Mouse (Mus musculus) ES-E14 (cell line): ENCODE measurements at regions not wholly inside any gene's neighbourhood (a gene's known extent, or its start where the extent isn't known, plus 50 kb on each side); places are given as distances from the start of the nearest gene placed in this dataset.

Experiments
- DNase-seq: peaks from one replicate; pipeline ENCODE4 v3.0.0-alpha.2; 2013; ENCODE audit warnings: low read depth, low spot score
- H3K27ac ChIP-seq: 2 replicates; pipeline ENCODE4 v1.5.1; 2012; ENCODE audit warnings: low read depth, mild to moderate bottlenecking, low read length, moderate library complexity, mixed read lengths; ENCODE audit not compliant: poor library complexity, insufficient read depth, severe bottlenecking
- H3K36me3 ChIP-seq: 2 replicates; pipeline ENCODE4 v1.6.1; 2012; ENCODE audit warnings: mild to moderate bottlenecking, low read length, moderate library complexity, mixed read lengths; ENCODE audit not compliant: control insufficient read depth, poor library complexity, insufficient read depth, severe bottlenecking
- H3K4me1 ChIP-seq, 2 experiments: fragments of 150-350 bp in 1 of 2; sonication (generic) in 1 of 2; 2 replicates each; pipeline ENCODE4 v1.6.1; 2012; ENCODE audit warnings: low read length in 2 of 2, mild to moderate bottlenecking in 1 of 2, mixed read lengths in 1 of 2; ENCODE audit not compliant: control insufficient read depth in 2 of 2, insufficient read depth in 2 of 2, poor library complexity in 1 of 2
- H3K4me3 ChIP-seq, 2 experiments: fragments of 150-350 bp in 1 of 2; sonication (generic) in 1 of 2; 2 replicates each; pipeline ENCODE4 v1.5.1; 2012; ENCODE audit warnings: low read length in 2 of 2, low read depth in 1 of 2, mild to moderate bottlenecking in 1 of 2, mixed read lengths in 1 of 2; ENCODE audit not compliant: insufficient read depth in 1 of 2, poor library complexity in 1 of 2, severe bottlenecking in 1 of 2
- H3K9ac ChIP-seq: 2 replicates; pipeline ENCODE4 v1.6.1; 2012; ENCODE audit warnings: low read depth, mild to moderate bottlenecking, low read length, mixed read lengths; ENCODE audit not compliant: poor library complexity, insufficient read depth, severe bottlenecking
- H3K9me3 ChIP-seq: fragments of 150-350 bp; sonication (generic); 2 replicates; pipeline ENCODE4 v1.6.1; 2012; ENCODE audit warnings: low read depth, mild to moderate bottlenecking, low read length; ENCODE audit not compliant: control insufficient read depth, insufficient read depth
- CHD2 ChIP-seq: IDR thresholded peaks from 2 replicates; pipeline ENCODE4 v1.6.1; 2014; ENCODE audit warnings: mild to moderate bottlenecking, low read depth, low read length, inconsistent platforms
- HCFC1 ChIP-seq: IDR thresholded peaks from 2 replicates; pipeline ENCODE4 v1.6.1; 2012; ENCODE audit warnings: low read length, inconsistent platforms, borderline replicate concordance; ENCODE audit not compliant: insufficient read depth
- MAFK ChIP-seq: IDR thresholded peaks from 2 replicates; pipeline ENCODE4 v1.6.1; 2014; ENCODE audit warnings: mild to moderate bottlenecking, low read depth, low read length, inconsistent platforms; ENCODE audit not compliant: insufficient read depth
- ZC3H11A ChIP-seq: IDR thresholded peaks from 2 replicates; pipeline ENCODE4 v1.6.1; 2012; ENCODE audit warnings: low read depth, mild to moderate bottlenecking, inconsistent platforms, low read length, borderline replicate concordance
- ZNF384 ChIP-seq: IDR thresholded peaks from 2 replicates; pipeline ENCODE4 v1.6.1; 2012; ENCODE audit warnings: low read depth, low read length, inconsistent platforms
- in situ Hi-C, 2 experiments: fragments of 600-800 bp; cut with MboI; formaldehyde crosslinking; loops; one replicate each; pipeline ENCODE4 v1.15.1; 2025; ENCODE audit warnings: low sequenced_read_pairs in 2 of 2, inconsistent platforms in 1 of 2; ENCODE audit not compliant: unreplicated experiment in 2 of 2

- DNase-seq: no peak
- in situ Hi-C loops: no loop called here
- no peak for TF ChIP-seq ZC3H11A
- no peak for TF ChIP-seq MAFK
- TF ChIP-seq HCFC1: no peak
- no peak for TF ChIP-seq CHD2
- no peak for TF ChIP-seq ZNF384
- H3K9me3 ChIP-seq: no peaks in the 10 kb centered on the region
- no peak overlapping the region for H3K9ac ChIP-seq
- H3K4me1 ChIP-seq: no peaks in the 10 kb centered on the region
- H3K27ac ChIP-seq: no peak overlapping the region
- H3K4me3 ChIP-seq: no peak overlapping the region
- no peaks in the 10 kb centered on the region for H3K36me3 ChIP-seq
Observed at GRCm38 (mm10) chr1:169387056-169387455, 144.2 kb downstream of the Nuf2 start.

GRCm38 (mm10) chr1:169385740-169386424 lies 145.4 kb downstream of the Nuf2 start:
- Histone ChIP-seq H3K9me3 (no peaks in the 10 kb centered on the region), H3K4me3 (no peak overlapping the region), H3K4me1 (no peaks in the 10 kb centered on the region), H3K36me3 (no peaks in the 10 kb centered on the region), H3K9ac (no peak overlapping the region), H3K27ac (no peak overlapping the region)
- no peak for TF ChIP-seq ZNF384
- DNase-seq: no peak
- in situ Hi-C loops: no loop called here

- in situ Hi-C loops: no loop called here
- Histone ChIP-seq H3K36me3 (no peaks in the 10 kb centered on the region), H3K4me3 (no peak overlapping the region), H3K4me1 (no peaks in the 10 kb centered on the region), H3K9ac (no peak overlapping the region), H3K27ac (no peak overlapping the region), H3K9me3 (no peaks in the 10 kb centered on the region)
- no peak for DNase-seq
- no peak for TF ChIP-seq ZNF384
- TF ChIP-seq HCFC1: no peak
- TF ChIP-seq MAFK: no peak
- no peak for TF ChIP-seq CHD2
- no peak for TF ChIP-seq ZC3H11A
Observed at GRCm38 (mm10) chr1:169374686-169375085, 156.6 kb downstream of the Nuf2 start.

GRCm38 (mm10) chr1:169368758-169369157 lies 162.5 kb downstream of the Nuf2 start:
- no peak overlapping the region for H3K9ac ChIP-seq
- no peaks in the 10 kb centered on the region for H3K4me1 ChIP-seq
- TF ChIP-seq ZC3H11A: no peak
- TF ChIP-seq HCFC1: no peak
- TF ChIP-seq CHD2: no peak
- TF ChIP-seq ZNF384: no peak
- no peak for TF ChIP-seq MAFK
- in situ Hi-C loops: no loop called here
- H3K36me3 ChIP-seq: no peaks in the 10 kb centered on the region
- no peak overlapping the region for H3K27ac ChIP-seq
- no peak overlapping the region for H3K4me3 ChIP-seq
- DNase-seq: no peak
- H3K9me3 ChIP-seq: no peaks in the 10 kb centered on the region

GRCm38 (mm10) chr1:169367772-169368501 lies 163.3 kb downstream of the Nuf2 start:
- H3K9me3 ChIP-seq: no peaks in the 10 kb centered on the region
- in situ Hi-C loops: no loop called here
- no peak overlapping the region; the same call in 1 of the 2 replicates for H3K27ac ChIP-seq
- DNase-seq: no peak
- no peaks in the 10 kb centered on the region for H3K4me1 ChIP-seq
- H3K4me3 ChIP-seq: no peak overlapping the region
- TF ChIP-seq MAFK (no peak), CHD2 (no peak), ZNF384 (no peak), ZC3H11A (no peak), HCFC1 (no peak)
- H3K36me3 ChIP-seq: no peaks in the 10 kb centered on the region
- H3K9ac ChIP-seq: no peak overlapping the region
